Mouse (Mus musculus) urinary bladder, adult 18-20 months (tissue): Measurements from ENCODE around the gene Tgm7.
"Not testable (repeated sequence)": the region's sequence is repeated elsewhere in the genome, so short reads cannot be mapped to it uniquely, and the experiment has no call there.

Experiments used
- DNase-seq, 2 experiments: peaks; one replicate each; pipeline ENCODE4 v3.0.0; 2022; ENCODE audit warnings: low spot score in 2 of 2, mixed read lengths in 2 of 2

Gene Tgm7

GRCm38 (mm10) chr2:121109695-121110094 is at the start of gene Tgm7:
TSS of gene Tgm7 (minus strand) at chr2:121109795.
- no peak for DNase-seq

DNA sequence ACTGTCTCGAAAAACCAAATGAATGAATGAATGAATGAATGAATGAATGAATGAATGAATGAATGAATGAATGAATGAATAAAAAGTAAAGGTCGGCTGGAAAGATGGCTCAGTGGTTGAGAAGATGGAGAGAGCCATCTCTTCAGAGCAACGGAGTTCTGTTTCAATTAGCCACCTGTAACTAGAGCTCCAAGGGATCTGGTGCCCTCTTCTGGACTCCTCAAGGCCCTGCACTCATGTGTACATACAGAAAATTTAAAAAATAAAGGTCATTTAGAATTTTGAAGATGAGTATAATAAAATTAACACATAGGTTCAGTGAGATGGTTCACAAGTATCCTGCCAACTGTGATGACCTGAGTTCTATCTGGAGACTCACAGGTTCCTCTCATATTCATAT is 43.5 kb upstream of the Tgm7 start:
- DNase-seq, result no peak

GRCm38 (mm10) chr2:121149679-121150078 is 40.1 kb upstream of the Tgm7 start:
- no peak for DNase-seq

GRCm38 (mm10) chr2:121142415-121142814 is 32.8 kb upstream of the Tgm7 start:
- no peak for DNase-seq

GRCm38 (mm10) chr2:121141216-121142035 is 31.8 kb upstream of the Tgm7 start:
- DNase-seq, result no peak

GRCm38 (mm10) chr2:121140018-121140882 is 30.7 kb upstream of the Tgm7 start, which contains the start of the genes Adal and Lcmt2:
TSS of gene Adal (plus strand) at chr2:121140428.
TSS of gene Lcmt2 (minus strand) at chr2:121140653.
- DNase-seq, result peak; percentile 83 to 92

DNA sequence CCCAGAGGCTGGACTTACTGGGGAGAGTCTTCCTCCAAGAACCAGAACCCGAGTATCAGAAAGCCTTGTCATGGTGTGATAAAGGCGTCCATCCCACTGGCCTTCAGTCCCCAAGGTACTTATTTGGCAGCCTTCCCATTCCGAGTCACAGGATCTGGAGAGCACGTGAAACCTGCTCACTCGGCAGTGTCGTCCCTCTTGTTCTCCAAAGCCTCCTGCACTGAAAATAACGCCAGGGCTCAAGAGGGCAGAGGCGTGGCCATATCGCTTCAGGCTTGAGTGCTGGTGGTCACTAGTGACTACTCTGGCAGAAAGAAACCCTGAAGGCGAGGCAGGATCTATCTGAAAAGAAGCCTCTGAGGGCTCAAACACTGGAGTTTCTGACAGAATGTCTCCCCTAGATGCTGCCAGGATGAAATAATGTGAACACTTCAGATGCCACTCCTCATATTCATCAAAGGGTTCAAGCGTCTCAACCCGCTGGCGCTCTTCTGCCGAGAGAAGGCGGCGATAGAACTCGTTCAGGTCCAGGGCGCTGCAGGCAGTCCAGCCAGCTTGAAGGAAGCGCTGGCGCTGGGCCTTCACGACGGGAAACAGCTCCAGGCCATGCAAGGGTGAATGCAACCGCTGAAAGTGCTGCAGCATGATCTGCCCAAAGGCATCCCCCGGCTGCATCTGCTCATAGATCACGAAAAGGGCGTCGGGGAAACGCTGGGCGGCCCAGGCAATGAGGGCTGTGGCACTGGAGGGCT is 29.8 kb upstream of the Tgm7 start:
- peak in 1 of 2 experiments; percentile 28 for DNase-seq

DNA sequence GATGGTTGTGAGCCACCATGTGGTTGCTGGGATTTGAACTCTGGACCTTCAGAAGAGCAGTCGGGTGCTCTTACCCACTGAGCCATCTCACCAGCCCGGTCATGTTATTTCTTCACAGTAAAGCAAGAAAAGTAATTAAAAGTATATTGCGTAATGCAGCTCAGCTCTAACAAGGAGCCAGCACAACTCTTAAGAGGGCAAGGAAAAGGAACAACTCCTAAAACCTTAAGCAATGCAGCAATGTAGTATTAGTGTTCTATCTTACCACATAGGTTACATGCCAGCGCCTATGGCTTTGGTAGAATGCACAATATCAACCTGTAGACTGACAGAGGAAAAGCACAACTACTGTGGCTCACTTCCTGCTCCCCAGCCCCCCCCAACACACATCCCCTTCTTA is 27.8 kb upstream of the Tgm7 start:
- DNase-seq, result no peak

DNA sequence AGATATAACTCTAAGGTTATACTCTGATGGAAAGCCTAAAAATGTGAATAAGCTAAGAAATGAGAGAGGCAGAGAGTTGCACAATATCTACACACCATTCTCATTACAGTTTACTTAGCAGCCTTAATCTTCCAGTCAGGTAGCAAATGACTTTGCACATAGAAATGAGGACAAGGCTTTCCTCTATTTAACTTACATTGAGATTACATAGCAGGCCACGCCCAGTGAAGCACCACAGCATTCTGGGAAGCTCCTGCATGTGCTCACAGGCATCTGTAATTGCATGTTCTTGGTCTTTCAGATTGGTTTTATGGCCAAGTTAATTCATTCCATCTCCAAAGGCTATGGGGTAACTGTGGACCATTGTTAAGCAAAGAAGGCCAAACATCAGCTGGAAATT is 23.2 kb upstream of the Tgm7 start:
- no peak for DNase-seq

GRCm38 (mm10) chr2:121128865-121129620 is 19.4 kb upstream of the Tgm7 start:
- no peak for DNase-seq

DNA sequence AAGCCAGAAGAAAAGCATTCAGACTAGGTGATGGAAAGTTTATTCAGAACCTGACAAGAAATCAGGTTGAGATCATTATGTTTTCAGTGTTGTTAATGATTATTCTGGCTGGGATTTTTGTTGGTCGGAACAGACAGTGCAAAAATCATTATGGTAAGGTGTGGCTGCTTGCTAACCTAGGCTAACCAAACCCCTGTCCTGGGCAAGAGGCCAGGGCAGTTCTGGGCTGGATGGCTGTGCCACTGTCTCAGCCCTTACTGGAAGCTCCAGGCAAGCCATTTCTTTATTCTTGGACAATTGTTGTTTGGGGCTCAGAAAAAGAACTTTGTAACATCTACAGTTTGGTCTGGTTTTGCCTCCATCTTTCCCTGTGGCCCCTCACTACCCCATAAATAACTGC is 17.9 kb upstream of the Tgm7 start:
- DNase-seq, result no peak

DNA sequence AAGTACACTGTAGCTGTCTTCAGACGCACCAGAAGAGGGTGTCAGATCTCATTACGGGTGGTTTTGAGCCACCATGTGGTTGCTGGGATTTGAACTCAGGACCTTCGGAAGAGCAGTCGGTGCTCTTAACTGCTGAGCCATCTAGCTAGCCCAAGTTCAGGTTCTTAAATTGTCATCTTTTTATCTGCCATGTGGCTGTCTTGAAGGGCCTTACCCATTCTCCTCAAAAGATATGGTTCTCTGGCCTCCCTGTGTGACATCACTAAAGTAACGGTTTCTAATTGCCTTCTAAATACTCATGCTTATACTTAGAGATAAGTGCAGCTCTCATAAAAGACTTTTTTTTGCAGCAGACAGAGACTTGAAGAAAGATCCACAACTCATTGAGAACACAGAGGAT is 16.7 kb upstream of the Tgm7 start:
- DNase-seq, result not testable (repeated sequence)

GRCm38 (mm10) chr2:121119260-121119659 is 9.7 kb upstream of the Tgm7 start:
- no peak for DNase-seq

DNA sequence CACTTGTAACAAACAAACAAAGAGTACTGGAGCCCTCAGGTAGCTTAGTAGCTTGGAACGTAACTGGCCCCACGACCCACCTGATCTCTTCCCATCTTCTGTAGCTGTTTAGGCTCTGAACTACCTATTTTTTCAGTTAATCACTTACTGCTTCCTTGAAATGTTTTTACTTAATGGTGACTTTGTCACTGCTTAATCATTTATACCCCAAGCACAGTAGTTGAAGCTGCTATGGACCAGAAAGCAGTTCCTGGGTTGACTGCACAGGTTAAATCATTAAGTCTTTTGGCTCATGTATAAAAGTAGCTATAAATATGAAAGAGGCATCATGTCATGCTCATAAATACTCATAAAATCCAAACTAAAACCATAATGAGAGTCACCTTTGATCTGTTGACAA is 5.8 kb upstream of the Tgm7 start:
- DNase-seq, result no peak

DNA sequence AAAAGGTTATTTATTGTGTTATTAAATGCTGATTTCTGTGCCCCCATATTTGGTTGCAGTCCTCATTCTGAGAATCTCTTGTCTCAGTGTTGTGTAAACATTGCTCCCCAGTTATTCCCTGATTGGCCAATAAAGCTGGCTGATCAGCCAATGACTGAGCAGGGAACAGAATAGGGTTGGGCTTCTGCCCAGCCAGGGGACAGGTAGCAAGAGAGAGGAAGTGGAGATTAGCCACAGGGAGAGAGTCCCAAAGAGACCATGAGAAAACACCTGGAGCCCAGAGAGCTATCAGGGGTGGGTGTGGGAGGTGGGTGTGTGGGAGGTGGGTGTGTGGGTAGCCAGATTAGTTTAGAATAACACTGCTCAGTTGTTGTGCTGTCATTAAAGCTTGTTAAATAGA is 3.7 kb downstream of the Tgm7 start:
- DNase-seq, result no peak

GRCm38 (mm10) chr2:121102051-121102450 is 7.5 kb downstream of the Tgm7 start:
- peak; percentile 36 to 37 for DNase-seq

- no peak for DNase-seq
These were observed 19.8 kb downstream of the Tgm7 start for GRCm38 (mm10) chr2:121089751-121090150.

DNA sequence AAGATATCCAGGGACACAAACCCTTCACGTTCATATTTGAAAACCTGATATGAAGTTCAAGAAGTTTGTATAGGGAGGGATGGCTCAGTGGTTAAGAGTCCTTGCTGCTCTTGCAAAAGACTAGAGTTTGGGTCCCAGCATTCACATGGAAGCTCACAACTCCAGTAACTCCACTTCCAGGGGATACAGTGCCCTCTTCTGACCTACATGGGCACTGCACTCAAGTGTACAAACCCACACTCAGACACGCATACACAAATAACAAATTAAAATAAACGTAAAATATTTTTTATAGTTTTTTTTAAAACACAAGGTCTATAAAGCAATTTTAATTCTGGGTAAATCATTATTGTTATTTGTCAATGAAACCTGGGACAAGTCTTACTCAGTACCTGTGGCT is 21.1 kb downstream of the Tgm7 start:
- no peak for DNase-seq

DNA sequence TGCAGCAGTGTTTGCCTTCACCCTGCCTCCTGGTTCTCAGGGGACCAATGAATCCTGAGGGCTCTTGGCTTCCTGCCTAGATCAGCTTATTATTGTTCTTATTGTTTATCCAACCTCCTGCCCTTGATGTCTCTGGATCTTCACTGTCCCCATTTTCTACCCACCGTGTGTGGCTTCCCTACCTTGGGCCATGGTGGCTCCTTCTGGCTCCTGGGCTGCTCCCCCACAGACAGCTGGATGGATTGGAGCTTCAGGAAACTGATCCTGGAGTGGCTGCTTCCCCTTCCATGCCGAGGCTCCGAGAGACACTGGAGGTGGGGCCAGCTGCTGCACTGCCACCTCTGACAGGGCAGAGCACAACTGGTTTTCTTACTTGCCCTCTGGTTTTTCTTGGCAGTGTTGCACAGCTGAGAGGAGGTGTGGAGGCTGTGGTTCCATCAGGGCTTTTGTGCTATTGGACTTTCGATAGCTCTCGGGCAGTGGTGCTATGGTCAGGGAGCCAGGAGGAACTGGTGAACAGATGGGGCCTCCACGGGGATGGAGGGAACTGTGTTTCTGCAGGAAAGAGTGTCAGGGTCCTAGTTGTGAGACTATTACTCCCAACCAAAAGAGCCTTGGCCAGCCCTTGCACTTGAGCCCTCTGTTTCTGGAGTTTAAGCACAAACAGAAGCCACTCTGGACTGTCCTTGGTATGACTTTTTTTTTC is 24.0 kb downstream of the Tgm7 start, which contains the start of gene Tgm5:
Gene Tgm5, minus strand, starts transcription at position 362 of the 706 bp plus-strand sequence.
- no peak for DNase-seq

GRCm38 (mm10) chr2:121082626-121083025 is 27.0 kb downstream of the Tgm7 start:
- DNase-seq, result no peak
